Mouse (Mus musculus) urinary bladder, postnatal 4 days (tissue): ENCODE measurements around the gene Tgfbi.

Experiments used
- DNase-seq, 2 experiments: peaks; one replicate each; pipeline ENCODE4 v3.0.0; 2021 to 2022; ENCODE audit warnings: low spot score in 2 of 2

The Tgfbi gene

GRCm38 (mm10) chr13:56634920-56635319, 25.6 kb downstream of the Tgfbi start:
- no peak for DNase-seq

GRCm38 (mm10) chr13:56637027-56637426, 27.7 kb downstream of the Tgfbi start:
- DNase-seq: no peak

GRCm38 (mm10) chr13:56641746-56642145, 32.4 kb downstream of the Tgfbi start:
- no peak for DNase-seq

GRCm38 (mm10) chr13:56644031-56644430, 34.7 kb downstream of the Tgfbi start:
- no peak for DNase-seq

GRCm38 (mm10) chr13:56645744-56646143, 36.4 kb downstream of the Tgfbi start:
- no peak for DNase-seq

- DNase-seq: peak in 1 of 2 experiments; percentile 58
These were observed 38.5 kb downstream of the Tgfbi start for GRCm38 (mm10) chr13:56647597-56648405.

- no peak for DNase-seq
These were observed 40.7 kb downstream of the Tgfbi start for GRCm38 (mm10) chr13:56650020-56650419.

- no peak for DNase-seq
These were observed 43.1 kb downstream of the Tgfbi start for GRCm38 (mm10) chr13:56652381-56652780.

GRCm38 (mm10) chr13:56654176-56654575, 44.9 kb downstream of the Tgfbi start:
- no peak for DNase-seq

- DNase-seq: peak; percentile 63 to 83
These were observed 48.7 kb downstream of the Tgfbi start for GRCm38 (mm10) chr13:56657946-56658512.

GRCm38 (mm10) chr13:56658931-56659330, 49.6 kb downstream of the Tgfbi start:
- no peak for DNase-seq

- no peak for DNase-seq
These were observed 52.7 kb downstream of the Tgfbi start for GRCm38 (mm10) chr13:56661914-56662621.

- no peak for DNase-seq
These were observed 55.2 kb downstream of the Tgfbi start for GRCm38 (mm10) chr13:56664256-56665170.

GRCm38 (mm10) chr13:56671206-56671605, 61.9 kb downstream of the Tgfbi start:
- DNase-seq: no peak

GRCm38 (mm10) chr13:56677731-56678130, 68.4 kb downstream of the Tgfbi start:
- DNase-seq: no peak

- DNase-seq: no peak
These were observed 69.0 kb downstream of the Tgfbi start for GRCm38 (mm10) chr13:56678188-56678787.

GRCm38 (mm10) chr13:56678826-56679504, 69.6 kb downstream of the Tgfbi start:
- no peak for DNase-seq

GRCm38 (mm10) chr13:56681924-56682323, 72.6 kb downstream of the Tgfbi start:
- DNase-seq: no peak

- DNase-seq: no peak
These were observed 73.0 kb downstream of the Tgfbi start for GRCm38 (mm10) chr13:56682326-56682725.

- DNase-seq: no peak
These were observed 74.0 kb downstream of the Tgfbi start for GRCm38 (mm10) chr13:56683306-56683705.
